Mouse (Mus musculus): Measurements from ENCODE around the gene Il21. TPM values are rescaled to one million over a fixed set of nuclear protein-coding genes. Genes with fewer than 3 reads are reported as not detected.

The Il21 gene
- total RNA-seq (2021) = not detected
- long read RNA-seq, experiment 1 = 0 reads
- long read RNA-seq, experiment 2 = 0 reads

DNA sequence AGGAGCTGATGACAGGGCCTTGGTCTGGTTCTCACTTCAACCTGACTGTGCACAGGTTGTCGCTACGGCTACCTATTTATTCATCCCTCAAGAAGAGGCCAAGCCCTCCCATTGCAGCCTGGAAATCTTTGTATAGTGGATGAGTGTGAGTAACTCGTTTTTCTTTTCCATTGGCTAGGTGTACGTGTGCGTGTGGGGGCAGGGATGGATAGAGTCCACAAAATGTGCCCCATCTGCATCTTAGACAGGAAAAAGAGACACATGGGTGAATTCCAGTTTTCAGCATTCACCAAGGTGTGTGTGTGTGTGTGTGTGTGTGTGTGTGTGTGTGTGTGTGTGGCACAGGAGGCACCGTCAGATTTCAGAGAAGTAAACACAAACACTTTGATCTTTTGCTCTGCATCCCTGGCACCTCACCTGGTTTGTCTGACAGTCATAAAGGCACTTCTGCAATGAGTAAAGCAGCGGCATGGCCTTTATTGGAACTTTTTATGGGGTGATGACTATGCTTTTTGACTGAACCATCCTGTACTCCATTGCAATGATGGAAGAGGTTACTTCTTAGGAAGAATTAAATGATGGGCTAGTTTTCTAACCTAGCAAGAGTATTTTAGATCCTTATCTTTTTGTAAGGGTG is at the start of gene Il21:
Il21 (minus strand) TSS at position 51 of the 637 bp plus-strand sequence.
- DNase-seq (ENCODE audit: low spot score in 2 of 2) = no peak

DNA sequence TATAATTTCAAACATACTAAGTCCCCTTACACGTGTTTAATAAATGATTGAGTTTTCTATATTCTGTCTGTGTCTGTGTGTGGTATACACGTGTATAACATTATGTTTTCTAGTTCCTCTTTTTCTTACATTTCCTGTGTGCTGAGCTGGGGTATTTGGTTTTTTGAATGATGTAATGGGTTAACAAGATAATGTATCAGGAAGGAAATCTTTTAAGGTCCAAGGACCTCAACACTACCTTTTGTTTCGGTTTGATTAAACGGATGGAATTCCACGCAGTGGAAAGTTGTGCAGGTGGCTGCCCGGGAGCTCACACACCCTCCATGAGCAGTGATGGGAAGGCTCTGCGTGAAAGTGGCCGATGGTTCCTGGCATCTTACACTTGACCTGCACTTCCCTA is 48.4 kb upstream of the Il21 start:
- no peak for DNase-seq (ENCODE audit: low spot score in 2 of 2)

DNA sequence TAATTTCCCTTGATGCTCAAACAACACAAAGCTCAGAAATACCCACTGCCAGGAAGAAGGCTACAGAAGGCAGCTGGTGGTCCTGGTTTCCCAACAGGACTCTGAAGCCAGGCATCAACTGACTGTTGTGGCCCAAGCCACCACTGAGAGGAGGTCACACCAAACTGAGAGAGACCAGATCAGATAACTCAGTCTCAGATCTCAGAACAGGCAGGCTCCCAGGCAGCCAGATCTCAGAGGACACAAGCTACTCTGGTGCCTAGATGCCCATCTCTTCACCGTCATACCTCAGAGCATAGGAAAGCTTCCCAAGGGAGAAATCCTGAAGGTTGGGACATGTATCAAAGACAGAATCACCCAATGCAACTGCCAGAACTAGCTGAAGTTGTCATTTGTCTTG is 47.8 kb upstream of the Il21 start:
- DNase-seq (ENCODE audit: low spot score in 2 of 2) = no peak

DNA sequence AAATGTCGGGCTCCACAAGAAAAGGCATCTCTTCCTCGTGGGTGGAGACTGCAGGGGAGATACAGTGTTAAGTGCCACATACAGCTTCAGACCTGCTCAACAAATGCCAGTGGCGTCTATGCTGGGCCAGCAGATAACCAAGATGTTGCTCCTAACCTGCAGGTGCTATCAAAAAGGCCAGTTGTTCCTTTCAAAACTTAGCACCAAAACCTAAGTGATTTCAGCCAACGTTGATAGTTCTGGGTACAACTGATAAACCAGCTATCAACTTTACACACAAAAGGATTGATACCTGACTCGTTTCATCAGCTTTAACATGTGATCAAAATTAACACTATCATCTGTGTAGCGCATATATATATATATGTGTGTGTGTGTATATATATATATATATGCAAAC is 42.2 kb upstream of the Il21 start:
- no peak for DNase-seq (ENCODE audit: low spot score in 2 of 2)

DNA sequence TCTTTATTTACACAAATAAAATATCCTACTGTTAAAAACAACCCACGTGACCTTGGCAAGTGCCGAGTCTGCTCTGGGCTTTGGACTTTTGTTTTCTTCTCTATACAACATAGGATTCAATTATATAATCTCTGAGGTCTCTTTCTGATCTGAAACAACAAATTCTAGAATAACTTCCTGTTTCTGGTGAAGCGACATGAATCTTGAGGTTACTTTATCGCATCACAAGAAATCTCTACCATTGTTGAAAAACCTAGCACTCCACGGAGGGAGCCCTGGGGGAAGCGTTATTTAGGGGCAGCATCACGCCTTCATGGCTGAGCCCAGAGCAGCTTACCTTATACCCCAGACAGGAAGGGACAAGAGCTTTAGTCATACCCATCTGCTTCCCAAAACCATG is 40.7 kb upstream of the Il21 start:
- no peak for DNase-seq (ENCODE audit: low spot score in 2 of 2)

DNA sequence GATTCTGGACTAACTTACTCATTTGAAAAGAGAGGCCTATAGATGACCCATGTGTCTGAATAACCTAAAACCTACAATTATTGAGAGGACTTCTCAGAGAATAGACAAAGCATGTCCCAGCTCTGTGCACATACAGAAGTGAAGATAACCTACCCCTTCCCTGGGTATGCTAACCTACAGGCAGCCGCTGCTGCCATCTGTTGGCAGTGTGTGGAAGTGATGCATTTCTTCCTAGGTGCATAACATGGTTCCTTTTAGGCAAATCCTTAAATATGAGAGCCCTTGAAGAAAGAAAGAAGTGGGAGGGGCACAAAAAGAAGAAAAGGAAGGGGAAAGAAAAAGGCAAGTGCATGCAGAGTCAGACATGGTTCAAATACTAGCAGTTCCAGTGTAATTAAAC is 38.8 kb upstream of the Il21 start:
- DNase-seq (ENCODE audit: low spot score in 2 of 2) = no peak

DNA sequence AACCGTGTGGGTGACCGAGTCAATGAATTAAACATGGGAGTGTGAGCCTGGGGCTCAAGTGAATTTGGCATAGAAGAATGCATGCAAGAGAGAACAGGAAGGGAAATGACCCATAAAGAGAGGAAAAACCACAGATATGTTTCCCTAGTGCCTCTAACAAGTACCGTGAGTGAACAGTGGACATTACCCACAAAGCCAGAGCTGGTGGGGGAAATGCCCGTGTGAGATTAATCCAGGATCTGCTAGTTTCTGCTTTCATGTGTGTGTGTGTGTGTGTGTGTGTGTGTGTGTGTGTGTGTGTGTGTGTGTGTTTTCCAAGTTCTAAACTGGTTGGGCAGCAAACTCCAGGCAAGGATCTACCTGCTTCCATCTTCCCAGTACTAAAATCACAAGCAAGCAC is 37.5 kb upstream of the Il21 start:
- DNase-seq (ENCODE audit: low spot score in 2 of 2) = no peak

DNA sequence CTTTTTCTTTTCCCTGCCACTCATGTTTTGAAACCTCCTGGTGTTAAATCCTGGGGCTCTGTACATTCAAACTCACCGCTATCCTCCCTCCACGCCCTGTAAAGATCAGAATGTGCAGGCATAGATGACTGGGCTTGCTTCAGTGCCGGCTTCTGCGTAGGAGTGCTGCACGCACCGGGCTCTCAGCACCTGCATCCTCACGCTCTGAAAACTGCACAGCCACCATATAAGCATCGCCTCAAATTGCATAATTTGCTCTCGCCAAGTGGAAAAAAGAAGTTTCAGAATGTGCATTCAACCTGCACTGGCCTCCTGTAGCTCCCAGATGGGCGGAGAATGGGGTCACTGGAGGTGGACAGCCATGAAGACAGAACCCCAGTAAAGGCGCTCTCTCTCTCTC is 35.9 kb upstream of the Il21 start:
- no peak for DNase-seq (ENCODE audit: low spot score in 2 of 2)

DNA sequence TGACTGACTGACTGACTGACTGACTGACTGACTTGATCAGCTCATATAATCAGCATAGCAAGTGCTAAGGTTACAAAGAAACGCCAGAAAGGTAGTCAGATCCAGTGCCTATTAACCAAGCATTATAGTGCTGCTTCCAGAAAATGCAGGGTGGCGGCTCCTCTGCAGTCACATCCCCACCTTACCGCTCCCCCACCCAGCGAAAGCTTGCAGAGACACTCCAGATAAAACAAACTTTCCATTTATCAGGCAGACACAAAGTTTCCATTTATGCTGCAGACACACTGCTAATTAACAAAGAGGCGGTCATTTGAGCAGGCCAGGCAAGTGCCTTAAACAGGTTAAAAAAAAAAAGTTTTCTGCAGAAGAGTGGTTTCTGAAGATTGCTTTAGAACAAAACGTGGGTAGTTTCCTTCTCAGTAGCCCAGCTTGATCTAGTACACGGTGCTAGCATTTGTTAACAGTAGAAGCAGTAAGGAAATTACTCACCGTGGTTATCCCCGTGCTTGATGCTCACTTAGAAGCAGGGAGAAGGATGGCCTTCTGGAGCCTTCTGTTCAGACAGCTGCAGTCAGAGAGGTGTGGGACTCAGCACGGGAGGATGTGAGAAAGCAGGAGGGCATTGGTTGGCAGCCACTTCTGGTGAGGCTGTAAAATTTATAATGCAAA is 27.0 kb upstream of the Il21 start:
- no peak for DNase-seq (ENCODE audit: low spot score in 2 of 2)

DNA sequence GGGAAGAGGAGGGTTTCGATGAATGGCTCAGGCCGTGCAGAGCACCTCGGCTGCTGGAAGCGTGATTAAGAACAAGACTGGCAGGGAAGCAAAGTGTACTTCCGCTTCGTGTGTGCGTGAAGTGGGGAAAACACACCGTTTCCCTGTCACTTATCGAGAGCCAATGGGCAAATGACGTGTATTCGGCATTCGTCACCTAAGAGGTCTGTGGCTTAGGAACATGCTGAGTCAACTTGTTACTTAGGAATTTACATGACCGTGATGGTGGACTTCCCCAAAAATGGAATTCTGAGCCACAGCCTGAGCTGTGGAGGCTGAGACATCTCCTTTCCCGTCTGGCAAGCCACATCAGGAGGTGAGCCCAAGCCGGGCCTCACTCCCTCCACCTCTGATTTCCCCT is 25.3 kb upstream of the Il21 start:
- DNase-seq (ENCODE audit: low spot score in 2 of 2) = no peak

DNA sequence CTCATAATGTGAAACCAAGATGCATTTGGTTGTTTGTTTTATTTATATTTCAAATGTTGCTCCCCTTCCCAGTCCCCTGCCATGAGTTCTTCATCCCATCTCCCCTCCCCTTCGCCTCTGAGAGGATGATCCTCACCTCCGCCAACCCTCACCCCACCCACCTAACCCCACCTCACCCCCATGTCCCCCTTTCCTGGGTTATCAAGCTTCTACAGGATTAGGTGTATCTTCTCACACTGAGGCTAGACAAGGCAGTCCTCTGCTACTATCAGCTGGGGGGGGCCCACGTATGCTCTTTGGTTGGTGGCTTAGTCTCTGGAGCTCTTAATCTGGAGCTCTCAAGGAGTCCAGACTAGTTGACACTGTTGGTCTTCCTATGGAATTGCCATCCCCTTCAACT is 18.5 kb upstream of the Il21 start:
- DNase-seq (ENCODE audit: low spot score in 2 of 2) = no peak

DNA sequence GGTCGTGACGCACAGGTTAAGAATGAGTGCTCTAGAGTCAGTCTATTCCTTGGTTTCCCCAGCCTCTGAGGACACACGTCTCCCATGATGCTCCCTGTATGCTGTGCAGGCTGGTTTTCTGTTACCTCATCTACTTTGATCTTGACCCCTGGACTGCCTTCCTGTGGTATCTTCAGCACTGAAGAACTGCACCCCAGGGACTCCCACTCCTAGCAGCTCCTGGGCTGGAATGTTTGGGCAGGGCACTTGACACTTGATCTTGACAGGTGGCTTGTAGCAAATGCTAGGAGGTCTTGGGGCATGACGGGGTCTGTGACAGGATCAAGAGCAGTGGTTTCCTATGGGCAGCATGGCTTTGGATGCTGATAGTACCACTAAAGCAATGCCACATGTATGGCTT is 2.6 kb upstream of the Il21 start:
- DNase-seq (ENCODE audit: low spot score in 2 of 2) = no peak

DNA sequence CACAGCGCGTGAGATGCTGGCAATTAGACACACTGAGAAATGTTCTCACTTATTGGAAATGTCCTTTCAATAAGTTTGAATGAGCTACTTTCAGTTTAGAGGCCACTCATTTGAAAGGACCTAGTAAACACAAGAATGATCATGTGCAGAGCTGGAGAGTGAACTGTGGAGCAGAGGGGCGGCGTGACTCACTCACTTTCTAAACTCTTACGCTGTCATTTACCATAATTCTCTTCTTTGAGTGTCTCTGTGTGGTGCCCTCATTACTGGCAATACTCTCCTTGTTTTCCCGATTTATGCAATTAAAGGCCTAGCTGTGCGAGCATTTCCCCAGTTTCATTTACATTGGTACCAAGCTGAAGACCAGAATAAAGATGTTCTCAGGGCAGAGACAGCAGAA is 1.3 kb downstream of the Il21 start:
- DNase-seq (ENCODE audit: low spot score in 2 of 2) = no peak

DNA sequence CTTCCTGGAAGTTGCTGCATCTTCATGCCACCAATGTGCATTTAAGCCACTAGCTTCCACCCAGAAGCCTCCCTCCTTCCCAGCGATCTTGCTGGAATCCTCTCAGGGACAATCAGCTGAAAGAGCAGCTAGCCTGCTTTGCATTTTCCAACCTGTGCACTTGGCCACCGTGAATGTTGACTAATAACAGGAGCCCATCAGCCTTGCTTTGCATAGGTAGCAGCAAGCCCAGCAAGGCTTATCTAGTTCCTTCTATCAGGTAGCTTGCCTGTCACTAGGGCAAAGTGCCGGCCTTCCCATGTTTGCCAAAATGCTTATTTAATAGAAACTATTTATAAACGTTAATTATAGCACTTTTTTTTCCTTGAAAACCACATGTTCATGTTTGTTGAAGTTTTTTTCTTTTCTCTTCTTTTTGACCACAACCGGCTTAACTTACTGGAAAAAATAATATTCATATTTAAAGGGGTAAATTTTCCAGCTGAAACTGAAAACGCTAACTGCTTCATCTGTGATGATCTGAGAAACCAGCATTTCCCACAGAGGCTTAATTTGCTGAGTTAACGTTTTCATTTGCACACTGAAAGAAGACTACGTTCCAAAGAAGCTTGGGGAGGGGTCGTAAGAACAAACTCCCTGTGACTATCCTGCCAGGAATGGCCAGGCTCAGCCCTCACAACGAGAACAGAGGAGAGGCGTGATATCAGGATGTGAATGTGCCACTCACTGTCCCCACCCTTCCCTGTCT is 3.2 kb downstream of the Il21 start:
- no peak for DNase-seq (ENCODE audit: low spot score in 2 of 2)

DNA sequence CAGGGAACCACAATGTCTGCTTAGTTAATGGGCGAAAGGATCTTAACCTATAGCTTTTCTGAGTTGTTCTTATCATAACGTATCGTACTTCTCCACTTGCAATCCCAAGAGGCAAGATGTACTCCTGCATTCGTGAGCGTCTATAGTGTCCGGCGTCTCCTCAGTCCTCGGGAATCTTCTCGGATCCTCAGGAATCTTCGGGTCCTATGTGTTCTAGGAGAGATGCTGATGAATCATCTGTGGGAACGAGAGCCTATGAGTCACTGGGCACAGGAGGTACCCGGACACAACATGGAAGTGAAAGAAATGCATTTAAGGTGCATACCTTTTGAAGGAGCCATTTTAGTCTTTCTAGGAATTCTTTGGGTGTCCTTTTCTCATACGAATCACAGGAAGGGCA is 7.3 kb downstream of the Il21 start:
- DNase-seq (ENCODE audit: low spot score in 2 of 2) = no peak

DNA sequence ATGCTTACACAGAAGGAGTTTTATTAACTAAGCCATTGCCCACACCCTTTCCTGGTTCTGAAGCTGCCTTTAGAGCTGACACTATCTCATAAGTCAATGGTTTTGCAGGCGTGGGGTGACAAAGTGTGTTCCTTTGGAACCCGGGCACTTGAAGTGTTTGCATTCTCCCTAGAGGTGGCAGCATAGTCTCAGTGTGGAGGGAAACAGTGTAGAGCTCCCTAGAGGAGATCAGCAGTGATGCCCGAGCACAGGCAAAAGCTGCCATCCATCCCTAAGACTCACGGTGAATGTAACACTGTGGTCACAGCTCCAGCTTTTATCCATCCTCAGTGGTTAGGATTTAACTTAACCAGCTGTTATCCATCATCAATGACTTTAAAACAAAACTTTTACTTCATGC is 13.4 kb downstream of the Il21 start:
- DNase-seq (ENCODE audit: low spot score in 2 of 2) = no peak

DNA sequence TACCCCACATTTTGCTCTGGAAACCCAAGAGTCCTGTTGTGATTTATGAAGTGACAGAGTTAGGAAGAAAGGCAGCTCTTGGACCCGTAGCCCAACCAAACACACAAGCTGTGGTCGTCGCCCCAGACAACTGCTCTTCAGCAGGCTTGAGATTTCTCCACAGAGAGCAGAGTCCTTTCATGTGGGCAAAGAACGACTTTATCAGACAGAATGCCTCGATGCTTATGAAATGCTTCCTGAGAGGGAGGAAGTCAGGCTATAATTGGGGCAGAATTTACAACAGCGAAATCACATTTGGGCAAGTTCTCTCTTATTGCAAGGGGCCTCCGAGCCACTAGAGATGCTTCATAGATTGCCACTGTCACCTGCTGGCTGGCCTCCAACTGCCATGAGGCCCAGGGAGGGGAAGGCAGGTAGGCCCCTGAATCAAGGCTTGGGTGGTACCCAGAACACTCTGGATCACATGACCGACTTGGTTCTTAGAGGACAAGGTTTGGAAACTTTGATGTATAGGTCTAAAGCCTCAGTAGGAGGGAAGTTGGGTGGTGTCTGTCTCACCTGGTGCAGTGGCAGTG is 27.1 kb downstream of the Il21 start:
- DNase-seq (ENCODE audit: low spot score in 2 of 2) = no peak

DNA sequence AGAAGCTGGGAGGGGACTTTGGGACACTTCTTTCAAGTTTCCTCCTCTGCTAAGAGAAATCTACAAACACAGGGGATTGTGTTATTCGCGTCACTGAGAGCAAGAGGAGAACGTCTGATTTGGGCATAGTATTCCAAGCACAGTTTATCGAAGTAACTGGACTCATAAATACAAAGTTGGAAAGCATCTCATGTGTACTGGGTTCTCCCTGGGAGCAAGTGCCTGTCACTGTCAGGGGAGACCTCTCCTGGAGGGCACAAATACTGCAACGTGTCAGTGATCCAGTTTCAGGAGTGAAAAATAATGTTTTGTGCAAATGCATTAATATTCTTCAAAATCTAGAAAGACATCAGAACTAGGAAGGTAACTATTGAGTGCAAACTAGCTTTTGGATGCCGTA is 27.9 kb downstream of the Il21 start:
- DNase-seq (ENCODE audit: low spot score in 2 of 2) = no peak

DNA sequence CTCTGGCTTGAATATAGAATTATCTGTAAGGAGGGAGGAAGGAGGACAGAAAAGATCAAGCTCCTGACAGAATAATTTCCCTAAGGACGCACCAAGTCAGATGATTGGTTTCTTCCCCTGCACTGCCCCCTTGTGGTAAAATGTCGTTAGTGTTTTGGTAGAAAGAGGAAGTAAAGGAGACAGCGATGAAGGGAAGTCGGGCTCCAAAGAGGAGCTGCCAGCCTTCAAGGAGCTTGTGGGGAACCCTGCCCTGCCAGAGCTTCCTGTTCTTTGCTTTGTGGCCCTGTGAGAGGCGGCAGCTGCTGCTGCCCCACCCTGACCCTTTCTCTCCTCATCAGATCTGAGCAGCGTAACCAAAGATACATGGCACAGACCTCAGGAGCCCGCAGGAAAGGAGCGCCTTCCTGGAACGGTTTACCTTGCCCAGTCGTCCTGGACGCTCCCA is 28.4 kb downstream of the Il21 start:
- DNase-seq (ENCODE audit: low spot score in 2 of 2) = peak; percentile 31 to 66

DNA sequence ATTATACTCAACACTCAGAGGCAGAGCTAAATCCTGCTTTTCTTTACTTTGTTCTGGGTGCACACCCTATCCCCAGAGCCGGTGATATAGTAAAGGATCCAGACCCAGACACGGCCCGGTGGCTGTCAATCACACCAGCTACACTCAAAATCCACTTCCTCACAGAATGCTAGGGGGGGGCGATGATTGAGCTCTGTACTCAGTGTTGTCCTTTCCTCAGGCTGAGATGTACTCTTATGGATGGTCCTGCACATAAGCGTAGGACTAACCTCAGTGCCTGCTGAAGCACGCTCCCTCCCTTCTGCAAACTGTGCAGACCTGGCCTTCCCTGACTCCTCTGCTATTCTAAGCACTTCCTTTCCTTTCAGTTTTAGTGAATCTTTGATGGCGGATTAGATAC is 29.6 kb downstream of the Il21 start:
- DNase-seq (ENCODE audit: low spot score in 2 of 2) = no peak

DNA sequence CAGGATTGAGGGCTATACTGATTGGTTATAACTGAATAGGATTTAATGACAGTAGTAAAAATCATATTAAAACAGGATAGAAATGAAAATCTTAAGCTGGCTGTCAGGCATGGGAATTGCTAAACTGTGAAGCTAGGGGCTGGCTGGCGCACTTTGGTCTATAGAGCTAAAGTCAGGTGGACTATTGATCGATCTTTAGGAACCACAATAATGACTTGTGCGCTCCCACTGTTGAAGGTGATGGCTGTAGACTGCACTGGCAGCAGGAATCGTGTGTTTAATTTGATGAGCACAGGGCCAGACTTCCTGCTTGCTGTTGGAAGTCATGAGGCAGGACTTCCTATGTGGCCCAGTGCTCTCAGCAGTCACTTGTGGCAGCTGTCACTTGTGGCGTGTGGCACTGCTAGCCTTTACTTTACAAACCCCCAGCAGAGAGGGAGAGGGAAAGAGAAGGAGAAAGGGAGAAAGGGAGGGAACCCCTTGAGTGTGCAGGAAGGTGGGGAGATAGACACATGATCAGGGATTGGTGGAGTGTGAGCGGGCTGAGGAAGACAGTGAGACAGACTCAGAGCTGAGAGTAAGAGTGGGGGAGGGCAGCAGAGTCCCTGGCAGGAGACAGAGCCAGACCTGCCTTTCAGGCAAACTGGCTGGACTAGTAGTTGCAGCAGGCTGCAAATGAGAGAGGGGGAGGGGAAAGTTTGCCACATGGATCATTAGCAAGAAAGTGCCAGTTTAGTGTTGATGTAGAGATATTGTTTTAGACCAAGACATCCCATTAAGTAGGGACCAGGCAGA is 31.1 kb downstream of the Il21 start:
- DNase-seq (ENCODE audit: low spot score in 2 of 2) = no peak
